Mouse (Mus musculus) CH12.LX (cell line): ENCODE data around the gene Ftsj3.

Source experiments
- CHD1 ChIP-seq: IDR thresholded peaks from 2 replicates; pipeline ENCODE4 v1.6.1; 2012; ENCODE audit warnings: low read depth, low read length, improper control_type of control experiment, inconsistent platforms
- CHD2 ChIP-seq: IDR thresholded peaks from 2 replicates; pipeline ENCODE4 v1.6.1; 2011; ENCODE audit warnings: low read length, improper control_type of control experiment
- CTCF ChIP-seq, 2 experiments: IDR thresholded peaks in 1 of 2; conservative IDR thresholded peaks in 1 of 2; 2 replicates each; pipeline ENCODE4 v1.5.1; 2011 to 2012; ENCODE audit warnings: low read depth in 2 of 2, low read length in 2 of 2, improper control_type of control experiment in 1 of 2, inconsistent platforms in 1 of 2, mild to moderate bottlenecking in 1 of 2, moderate library complexity in 1 of 2
- ETS1 ChIP-seq: conservative IDR thresholded peaks from 2 replicates; pipeline ENCODE4 v1.6.1; 2012; ENCODE audit warnings: low read depth, mild to moderate bottlenecking, inconsistent platforms, low read length, improper control_type of control experiment, moderate library complexity
- MEF2A ChIP-seq: IDR thresholded peaks from 2 replicates; pipeline ENCODE4 v1.6.1; 2014; ENCODE audit warnings: low read depth, mild to moderate bottlenecking, inconsistent platforms, low read length, improper control_type of control experiment, borderline replicate concordance
- USF1 ChIP-seq: IDR thresholded peaks from 2 replicates; pipeline ENCODE4 v1.6.1; 2014; ENCODE audit warnings: low read depth, mild to moderate bottlenecking, inconsistent platforms, low read length, improper control_type of control experiment

DNA sequence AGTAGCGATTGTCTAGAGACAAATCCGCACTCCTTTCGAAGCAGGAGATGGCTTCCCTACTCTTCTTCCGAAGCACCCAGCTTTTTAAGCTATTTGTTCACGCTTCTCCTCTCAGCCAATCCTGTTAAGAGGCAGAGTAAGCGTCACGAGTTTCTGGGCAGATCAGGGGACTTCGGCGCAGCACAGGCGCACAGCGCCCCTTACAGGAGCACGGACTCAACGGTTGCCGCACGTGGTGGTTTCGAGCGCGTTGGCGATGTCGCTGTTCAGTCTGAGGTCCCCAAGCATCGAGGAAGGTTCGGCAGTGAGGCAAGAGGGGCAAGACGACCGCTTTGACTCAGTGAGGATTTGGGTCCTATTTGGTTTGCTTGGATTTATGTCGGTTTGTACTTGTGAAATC is 20.6 kb upstream of the Ftsj3 start, which contains the start of gene Tcam1:
- TF ChIP-seq CTCF (conservative IDR thresholded peaks at IDR 0.05 in 1 of 2, IDR thresholded peaks at IDR 0.05 in 1 of 2; ENCODE audit: low read depth in 2 of 2, low read length in 2 of 2) (peak; percentile 8 to 95; a peak in 2 of 4 replicates), CHD1 (no peak), MEF2A (peak; percentile 45; the same call in 1 of the 2 replicates), CHD2 (peak; percentile 99), USF1 (peak; percentile 47), ETS1 (peak; percentile 64; the same call in 1 of the 2 replicates)
